Mouse (Mus musculus) urinary bladder, postnatal 25 days (tissue): Measurements from ENCODE around the gene Dbndd1.
"Not testable (repeated sequence)": the region's sequence is repeated elsewhere in the genome, so short reads cannot be mapped to it uniquely, and the experiment has no call there.

ENCODE experiments used
- DNase-seq: peaks from one replicate; pipeline ENCODE4 v3.0.0; 2022; ENCODE audit warnings: low spot score

The Dbndd1 gene

GRCm38 (mm10) chr8:123514781-123515539 is at the start of gene Dbndd1:
Gene Dbndd1 (minus strand): TSS chr8:123515463.
- peak; percentile 38 for DNase-seq

- DNase-seq, result not testable (repeated sequence)
Measured at GRCm38 (mm10) chr8:123564221-123564620, 49.0 kb upstream of the Dbndd1 start.

GRCm38 (mm10) chr8:123537641-123538040 is 22.4 kb upstream of the Dbndd1 start:
- not testable (repeated sequence) for DNase-seq

- DNase-seq, result no peak
Measured at GRCm38 (mm10) chr8:123536990-123537380, 21.7 kb upstream of the Dbndd1 start.

- DNase-seq, result no peak
Measured at GRCm38 (mm10) chr8:123536242-123536989, 21.2 kb upstream of the Dbndd1 start.

GRCm38 (mm10) chr8:123527720-123528489 is 12.6 kb upstream of the Dbndd1 start:
- DNase-seq, result no peak

- DNase-seq, result not testable (repeated sequence)
Measured at GRCm38 (mm10) chr8:123520048-123520447, 4.8 kb upstream of the Dbndd1 start.

- peak; percentile 72 for DNase-seq
Measured at GRCm38 (mm10) chr8:123518667-123519066, 3.4 kb upstream of the Dbndd1 start, which contains the start of gene Gas8. Gene Gas8 (plus strand): TSS chr8:123518834.

GRCm38 (mm10) chr8:123518172-123518571 is 2.9 kb upstream of the Dbndd1 start:
- no peak for DNase-seq

GRCm38 (mm10) chr8:123516596-123516995 is 1.3 kb upstream of the Dbndd1 start:
- no peak for DNase-seq

GRCm38 (mm10) chr8:123515540-123515897 is 256 bp upstream of the Dbndd1 start:
- no peak for DNase-seq

GRCm38 (mm10) chr8:123514136-123514535 is 1.1 kb downstream of the Dbndd1 start:
- no peak for DNase-seq

- no peak for DNase-seq
Measured at GRCm38 (mm10) chr8:123510819-123511218, 4.4 kb downstream of the Dbndd1 start.

- DNase-seq, result no peak
Measured at GRCm38 (mm10) chr8:123507153-123507552, 8.1 kb downstream of the Dbndd1 start.

GRCm38 (mm10) chr8:123505695-123506094 is 9.6 kb downstream of the Dbndd1 start:
- no peak for DNase-seq

- DNase-seq, result no peak
Measured at GRCm38 (mm10) chr8:123505267-123505666, 10.0 kb downstream of the Dbndd1 start.

- DNase-seq, result no peak
Measured at GRCm38 (mm10) chr8:123504591-123505195, 10.6 kb downstream of the Dbndd1 start.

GRCm38 (mm10) chr8:123503801-123504467 is 11.3 kb downstream of the Dbndd1 start:
- no peak for DNase-seq

GRCm38 (mm10) chr8:123502192-123502591 is 13.1 kb downstream of the Dbndd1 start:
- no peak for DNase-seq

GRCm38 (mm10) chr8:123499556-123499955 is 15.7 kb downstream of the Dbndd1 start:
- no peak for DNase-seq

GRCm38 (mm10) chr8:123498963-123499362 is 16.3 kb downstream of the Dbndd1 start:
- DNase-seq, result no peak
